Mouse (Mus musculus): ENCODE measurements at regions not wholly inside any gene's neighbourhood (a gene's known extent, or its start where the extent isn't known, plus 50 kb on each side); places are given as distances from the start of the nearest gene placed in this dataset.
A peak's percentile ranks its signal among the peaks of the same experiment; 100 is the strongest.

- Histone ChIP-seq H3K9ac (ENCODE audit: low read depth, low read length) (no peak overlapping the region), H3K4me2 (ENCODE audit: low read depth, low read length) (no peak overlapping the region), H3K4me3 (ENCODE audit: low read length) (no peak overlapping the region), H3K27me3 (replicated peaks; ENCODE audit: control insufficient read depth, insufficient read depth, low read length) (no peaks in the 10 kb centered on the region), H3K9me3 (ENCODE audit: control insufficient read depth, low read length) (no peaks in the 10 kb centered on the region), H3K27ac (ENCODE audit: low read length) (no peak overlapping the region), H3K36me3 (ENCODE audit: control insufficient read depth, insufficient read depth, low read length) (no peaks in the 10 kb centered on the region), H3K4me1 (ENCODE audit: control insufficient read depth, insufficient read depth, low read length) (no peaks in the 10 kb centered on the region)
- ATAC-seq: no peak
- WGBS: 47% methylated on average over 5 of the region's 5 CpGs
Observed at GRCm38 (mm10) chr12:109272101-109272500, 180.5 kb upstream of the Dlk1 start.

- Histone ChIP-seq H3K4me3 (ENCODE audit: low read length) (no peak overlapping the region), H3K36me3 (ENCODE audit: control insufficient read depth, insufficient read depth, low read length) (no peaks in the 10 kb centered on the region), H3K9me3 (ENCODE audit: control insufficient read depth, low read length) (no peaks in the 10 kb centered on the region), H3K4me2 (ENCODE audit: low read depth, low read length) (no peak overlapping the region), H3K4me1 (ENCODE audit: control insufficient read depth, insufficient read depth, low read length) (no peaks in the 10 kb centered on the region), H3K27me3 (replicated peaks; ENCODE audit: control insufficient read depth, insufficient read depth, low read length) (no peaks in the 10 kb centered on the region), H3K9ac (ENCODE audit: low read depth, low read length) (no peak overlapping the region), H3K27ac (ENCODE audit: low read length) (no peak overlapping the region)
- WGBS: 29% methylated on average over 6 of the region's 6 CpGs
- ATAC-seq: no peak
Observed at GRCm38 (mm10) chr12:109314850-109315249, 137.8 kb upstream of the Dlk1 start.

GRCm38 (mm10) chr12:109325986-109326385 is 126.6 kb upstream of the Dlk1 start:
- Histone ChIP-seq H3K27ac (ENCODE audit: low read length) (no peak overlapping the region), H3K9me3 (ENCODE audit: control insufficient read depth, low read length) (no peaks in the 10 kb centered on the region), H3K4me1 (ENCODE audit: control insufficient read depth, insufficient read depth, low read length) (no peaks in the 10 kb centered on the region), H3K27me3 (replicated peaks; ENCODE audit: control insufficient read depth, insufficient read depth, low read length) (no peaks in the 10 kb centered on the region), H3K36me3 (ENCODE audit: control insufficient read depth, insufficient read depth, low read length) (no peaks in the 10 kb centered on the region), H3K4me2 (ENCODE audit: low read depth, low read length) (no peak overlapping the region), H3K4me3 (ENCODE audit: low read length) (no peak overlapping the region), H3K9ac (ENCODE audit: low read depth, low read length) (no peak overlapping the region)
- 70% methylated on average over 11 of the region's 11 CpGs for WGBS
- ATAC-seq: no peak

GRCm38 (mm10) chr12:109371327-109371726 is 81.3 kb upstream of the Dlk1 start:
- 86% methylated on average over 2 of the region's 2 CpGs for WGBS
- Histone ChIP-seq H3K4me3 (ENCODE audit: low read length) (no peak overlapping the region), H3K27ac (ENCODE audit: low read length) (no peak overlapping the region), H3K9ac (ENCODE audit: low read depth, low read length) (no peak overlapping the region), H3K4me2 (ENCODE audit: low read depth, low read length) (no peak overlapping the region), H3K4me1 (ENCODE audit: control insufficient read depth, insufficient read depth, low read length) (no peaks in the 10 kb centered on the region), H3K36me3 (ENCODE audit: control insufficient read depth, insufficient read depth, low read length) (no peaks in the 10 kb centered on the region), H3K27me3 (replicated peaks; ENCODE audit: control insufficient read depth, insufficient read depth, low read length) (no peaks in the 10 kb centered on the region), H3K9me3 (ENCODE audit: control insufficient read depth, low read length) (peaks cover 5% of the 10 kb centered on the region; the same call in 1 of the 2 replicates)
- ATAC-seq: no peak

GRCm38 (mm10) chr12:109385794-109386193 is 66.8 kb upstream of the Dlk1 start:
- no peak for ATAC-seq
- WGBS: 75% methylated on average over 5 of the region's 5 CpGs
- Histone ChIP-seq H3K27me3 (replicated peaks; ENCODE audit: control insufficient read depth, insufficient read depth, low read length) (no peaks in the 10 kb centered on the region), H3K36me3 (ENCODE audit: control insufficient read depth, insufficient read depth, low read length) (no peaks in the 10 kb centered on the region), H3K4me1 (ENCODE audit: control insufficient read depth, insufficient read depth, low read length) (peaks cover 6% of the 10 kb centered on the region), H3K9ac (ENCODE audit: low read depth, low read length) (no peak overlapping the region), H3K4me3 (ENCODE audit: low read length) (no peak overlapping the region), H3K9me3 (ENCODE audit: control insufficient read depth, low read length) (peaks cover 5% of the 10 kb centered on the region; the same call in 1 of the 2 replicates), H3K27ac (ENCODE audit: low read length) (no peak overlapping the region), H3K4me2 (ENCODE audit: low read depth, low read length) (no peak overlapping the region)

GRCm38 (mm10) chr12:109388791-109389190 is 63.8 kb upstream of the Dlk1 start:
- H3K4me2 ChIP-seq (ENCODE audit: low read depth, low read length): no peak overlapping the region
- no peak overlapping the region for H3K27ac ChIP-seq (ENCODE audit: low read length)
- H3K36me3 ChIP-seq (ENCODE audit: control insufficient read depth, insufficient read depth, low read length): no peaks in the 10 kb centered on the region
- WGBS: 30% methylated on average over 7 of the region's 7 CpGs
- H3K4me3 ChIP-seq (ENCODE audit: low read length): no peak overlapping the region
- H3K4me1 ChIP-seq (ENCODE audit: control insufficient read depth, insufficient read depth, low read length): peaks cover 8% of the 10 kb centered on the region
- H3K27me3 ChIP-seq (replicated peaks; ENCODE audit: control insufficient read depth, insufficient read depth, low read length): 0 out of 2 replicates have a peak, but pooled peaks cover 2% of the 10 kb centered on the region
- ATAC-seq: no peak
- no peaks in the 10 kb centered on the region for H3K9me3 ChIP-seq (ENCODE audit: control insufficient read depth, low read length)
- no peak overlapping the region for H3K9ac ChIP-seq (ENCODE audit: low read depth, low read length)

GRCm38 (mm10) chr12:109390388-109390920 is 62.2 kb upstream of the Dlk1 start:
- Histone ChIP-seq H3K27ac (ENCODE audit: low read length) (no peak overlapping the region), H3K9ac (ENCODE audit: low read depth, low read length) (no peak overlapping the region), H3K4me1 (ENCODE audit: control insufficient read depth, insufficient read depth, low read length) (peaks cover 11% of the 10 kb centered on the region), H3K4me2 (ENCODE audit: low read depth, low read length) (no peak overlapping the region), H3K27me3 (replicated peaks; ENCODE audit: control insufficient read depth, insufficient read depth, low read length) (0 out of 2 replicates have a peak, but pooled peaks cover 2% of the 10 kb centered on the region), H3K9me3 (ENCODE audit: control insufficient read depth, low read length) (no peaks in the 10 kb centered on the region), H3K4me3 (ENCODE audit: low read length) (no peak overlapping the region), H3K36me3 (ENCODE audit: control insufficient read depth, insufficient read depth, low read length) (no peaks in the 10 kb centered on the region)
- ATAC-seq: peak; percentile 77
- 82% methylated on average over 12 of the region's 12 CpGs for WGBS

- H3K36me3 ChIP-seq (ENCODE audit: control insufficient read depth, insufficient read depth, low read length): no peaks in the 10 kb centered on the region
- peaks cover 11% of the 10 kb centered on the region for H3K4me1 ChIP-seq (ENCODE audit: control insufficient read depth, insufficient read depth, low read length)
- H3K4me3 ChIP-seq (ENCODE audit: low read length): no peak overlapping the region
- ATAC-seq: peak; percentile 72
- H3K9me3 ChIP-seq (ENCODE audit: control insufficient read depth, low read length): no peaks in the 10 kb centered on the region
- no peak overlapping the region for H3K9ac ChIP-seq (ENCODE audit: low read depth, low read length)
- H3K4me2 ChIP-seq (ENCODE audit: low read depth, low read length): no peak overlapping the region
- no peak overlapping the region for H3K27ac ChIP-seq (ENCODE audit: low read length)
- WGBS: 83% methylated on average over 8 of the region's 8 CpGs
- H3K27me3 ChIP-seq (replicated peaks; ENCODE audit: control insufficient read depth, insufficient read depth, low read length): 0 out of 2 replicates have a peak, but pooled peaks cover 2% of the 10 kb centered on the region
Observed at GRCm38 (mm10) chr12:109390978-109391377, 61.6 kb upstream of the Dlk1 start.

GRCm38 (mm10) chr12:109393326-109393725 is 59.3 kb upstream of the Dlk1 start:
- Histone ChIP-seq H3K9ac (ENCODE audit: low read depth, low read length) (0 out of 2 replicates have a peak overlapping the region, but pooled peaks have one; percentile 7), H3K4me3 (ENCODE audit: low read length) (no peak overlapping the region), H3K9me3 (ENCODE audit: control insufficient read depth, low read length) (no peaks in the 10 kb centered on the region), H3K27me3 (replicated peaks; ENCODE audit: control insufficient read depth, insufficient read depth, low read length) (0 out of 2 replicates have a peak, but pooled peaks cover 2% of the 10 kb centered on the region), H3K36me3 (ENCODE audit: control insufficient read depth, insufficient read depth, low read length) (no peaks in the 10 kb centered on the region), H3K4me1 (ENCODE audit: control insufficient read depth, insufficient read depth, low read length) (peaks cover 21% of the 10 kb centered on the region), H3K27ac (ENCODE audit: low read length) (no peak overlapping the region), H3K4me2 (ENCODE audit: low read depth, low read length) (no peak overlapping the region)
- no peak for ATAC-seq
- 46% methylated on average over 8 of the region's 8 CpGs for WGBS

GRCm38 (mm10) chr12:109393795-109394194 is 58.8 kb upstream of the Dlk1 start:
- WGBS: 7% methylated on average over 15 of the region's 15 CpGs
- H3K4me2 ChIP-seq (ENCODE audit: low read depth, low read length): no peak overlapping the region

More at GRCm38 (mm10) chr12:109393795-109394194, 58.8 kb upstream of the Dlk1 start:
- peaks cover 25% of the 10 kb centered on the region for H3K4me1 ChIP-seq (ENCODE audit: control insufficient read depth, insufficient read depth, low read length)
- no peaks in the 10 kb centered on the region for H3K9me3 ChIP-seq (ENCODE audit: control insufficient read depth, low read length)
- 0 out of 2 replicates have a peak overlapping the region, but pooled peaks have one; percentile 7 for H3K9ac ChIP-seq (ENCODE audit: low read depth, low read length)
- ATAC-seq: peak; percentile 58; the same call in 1 of the 2 replicates
- H3K27ac ChIP-seq (ENCODE audit: low read length): no peak overlapping the region
- H3K27me3 ChIP-seq (replicated peaks; ENCODE audit: control insufficient read depth, insufficient read depth, low read length): 0 out of 2 replicates have a peak, but pooled peaks cover 2% of the 10 kb centered on the region
- no peak overlapping the region for H3K4me3 ChIP-seq (ENCODE audit: low read length)
- no peaks in the 10 kb centered on the region for H3K36me3 ChIP-seq (ENCODE audit: control insufficient read depth, insufficient read depth, low read length)
